Mouse (Mus musculus) heart, postnatal 14 days (tissue): Measurements from ENCODE around the gene Pak4. TPM values are rescaled to one million over a fixed set of nuclear protein-coding genes. Genes with fewer than 3 reads are reported as not detected.

Source experiments
- DNase-seq, 2 experiments: peaks; one replicate each; pipeline ENCODE4 v3.0.0; 2021 to 2022
- intact Hi-C: fragments of 180-260 bp; cut with DNase I; formaldehyde crosslinking; loops from one replicate; pipeline ENCODE4 v1.15.1; 2025
- total RNA-seq, 2 experiments: library from RNA; stranded (reverse); gene quantifications; 2 replicates each; pipeline ENCODE4 v1.2.3; 2021

Pak4 gene
- total RNA-seq, 2 experiments from 2014 or later, result 8.5 to 9.9 TPM

GRCm38 (mm10) chr7:28593206-28594111 lies 4.5 kb downstream of the Pak4 start:
- intact Hi-C loops, result no loop called here
- DNase-seq, result peak; percentile 70 to 73

GRCm38 (mm10) chr7:28591862-28592261 lies 6.1 kb downstream of the Pak4 start:
- intact Hi-C loops, result no loop called here
- no peak for DNase-seq

DNA sequence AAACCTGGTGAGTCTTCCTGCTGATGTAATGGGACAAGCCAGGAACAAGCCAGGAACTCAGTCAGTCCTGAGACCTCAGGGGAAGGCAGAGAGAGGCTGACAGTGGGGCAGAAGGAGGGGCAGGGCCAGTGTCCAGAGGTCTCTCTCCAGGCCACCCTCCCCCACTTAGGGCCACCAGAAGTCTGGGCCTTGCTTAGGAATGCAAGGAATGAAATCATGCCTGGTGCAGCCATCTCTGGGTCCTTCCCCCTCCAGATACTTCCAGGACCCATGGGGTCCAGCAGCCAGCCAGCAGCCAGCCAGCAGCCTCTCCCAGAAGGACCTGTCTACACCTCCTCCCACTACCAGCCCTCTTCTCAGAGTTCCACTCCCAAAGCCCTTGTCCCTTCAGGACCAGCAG lies 10.3 kb downstream of the Pak4 start:
- DNase-seq, result no peak
- intact Hi-C loops, result no loop called here

GRCm38 (mm10) chr7:28586663-28587411 lies 11.1 kb downstream of the Pak4 start:
- intact Hi-C loops, result no loop called here
- peak in 1 of 2 experiments; percentile 52 for DNase-seq

DNA sequence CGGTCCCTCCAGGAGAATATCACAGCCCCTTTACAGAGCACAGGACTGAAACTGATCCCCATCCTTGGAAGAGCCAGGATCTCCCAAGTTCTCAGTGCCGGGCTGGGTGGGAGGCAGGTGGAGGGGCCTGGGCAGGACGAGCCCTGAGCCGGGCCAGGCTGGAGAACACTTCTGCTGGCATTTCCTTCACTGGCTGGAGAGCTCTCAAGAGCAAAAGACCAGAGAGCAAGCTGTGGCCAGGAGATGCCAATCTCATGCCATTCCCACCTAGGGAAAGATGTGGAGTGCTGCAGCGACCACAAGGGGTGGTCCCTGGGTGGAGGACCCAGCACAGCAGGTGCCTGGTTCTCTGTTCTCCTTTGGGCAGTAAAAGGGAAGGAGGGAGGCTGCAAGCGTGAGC lies 13.0 kb downstream of the Pak4 start:
- intact Hi-C loops, result no loop called here
- no peak for DNase-seq

DNA sequence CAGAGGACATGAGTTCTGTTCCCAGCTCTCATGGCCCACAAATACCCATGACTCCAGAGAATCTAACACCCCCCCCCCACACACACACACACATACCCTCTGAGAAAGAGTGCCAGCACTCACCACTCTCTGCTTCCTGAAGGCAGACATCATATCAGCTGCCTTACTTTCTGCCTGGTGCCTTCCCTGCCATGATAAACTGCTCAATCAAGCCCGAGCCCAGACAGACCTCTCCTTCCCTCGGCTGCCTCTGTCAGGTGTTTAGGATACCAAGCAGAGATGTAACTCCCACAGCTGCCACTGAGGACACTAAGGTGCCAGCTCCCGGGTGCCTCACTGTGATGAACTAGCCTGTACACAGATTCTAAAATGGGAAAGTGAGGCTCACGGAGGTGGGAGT lies 13.5 kb downstream of the Pak4 start:
- no peak for DNase-seq
- intact Hi-C loops, result no loop called here

- intact Hi-C loops, result no loop called here
- DNase-seq, result no peak
Measured at GRCm38 (mm10) chr7:28583570-28584344, 14.2 kb downstream of the Pak4 start.

DNA sequence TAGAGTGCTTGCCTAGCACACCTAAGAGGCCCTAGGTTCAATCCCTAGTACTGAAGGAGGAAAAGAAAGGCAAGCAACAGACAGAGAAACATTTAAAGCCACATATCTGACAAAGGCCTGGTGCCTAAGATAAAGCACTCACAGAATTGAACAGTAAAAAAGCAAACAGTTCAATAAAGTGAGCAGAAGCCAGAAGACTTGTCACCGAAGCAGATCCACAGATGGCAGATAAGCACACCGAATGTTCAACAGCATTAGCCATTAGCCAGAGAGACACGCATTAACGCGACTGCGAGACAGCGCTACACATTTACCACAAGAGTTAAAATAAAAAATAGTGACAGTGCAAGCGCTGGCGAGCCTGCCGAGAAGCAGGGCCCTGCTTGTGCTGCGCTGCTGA lies 15.1 kb downstream of the Pak4 start:
- no peak for DNase-seq
- intact Hi-C loops, result no loop called here

DNA sequence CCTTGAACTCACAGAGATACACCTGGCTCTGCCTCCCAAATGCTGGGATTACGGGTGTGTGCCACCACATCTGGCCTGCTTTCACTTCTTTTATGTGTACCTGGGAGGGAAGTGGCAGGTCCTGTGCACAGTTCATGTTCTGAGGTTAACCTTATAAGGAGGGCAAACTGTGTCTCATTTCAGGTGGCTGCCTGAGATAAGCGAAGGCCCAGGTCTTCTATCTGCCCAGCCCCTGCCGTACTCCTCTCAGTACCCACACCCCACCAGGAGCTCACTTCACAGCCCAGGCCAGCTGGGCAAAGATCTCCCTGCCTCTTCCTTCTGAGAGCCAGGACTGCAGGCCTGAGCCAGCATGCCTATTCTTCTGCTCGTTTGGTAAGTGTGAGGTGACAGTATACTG lies 16.3 kb downstream of the Pak4 start:
- DNase-seq, result no peak
- intact Hi-C loops, result no loop called here

DNA sequence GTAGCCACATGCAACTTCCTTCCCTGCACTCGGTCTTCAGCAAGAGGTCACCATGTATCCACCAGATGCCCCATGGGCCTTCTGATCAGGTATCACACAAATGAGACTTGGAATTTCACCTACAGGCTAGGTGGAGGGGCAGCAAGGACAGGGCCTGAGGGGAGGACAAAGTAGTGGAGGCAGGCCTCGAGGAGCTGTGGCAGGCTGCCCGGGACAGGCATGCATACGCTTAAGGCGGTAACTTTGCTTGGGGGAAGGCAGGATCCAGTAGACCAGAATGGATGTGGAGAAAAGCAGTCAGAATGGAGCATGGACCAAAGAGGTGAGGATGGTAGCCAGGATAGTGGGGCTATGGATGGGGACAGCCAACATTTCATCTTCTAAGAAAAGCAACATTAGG lies 18.2 kb downstream of the Pak4 start:
- DNase-seq, result no peak
- intact Hi-C loops, result no loop called here

DNA sequence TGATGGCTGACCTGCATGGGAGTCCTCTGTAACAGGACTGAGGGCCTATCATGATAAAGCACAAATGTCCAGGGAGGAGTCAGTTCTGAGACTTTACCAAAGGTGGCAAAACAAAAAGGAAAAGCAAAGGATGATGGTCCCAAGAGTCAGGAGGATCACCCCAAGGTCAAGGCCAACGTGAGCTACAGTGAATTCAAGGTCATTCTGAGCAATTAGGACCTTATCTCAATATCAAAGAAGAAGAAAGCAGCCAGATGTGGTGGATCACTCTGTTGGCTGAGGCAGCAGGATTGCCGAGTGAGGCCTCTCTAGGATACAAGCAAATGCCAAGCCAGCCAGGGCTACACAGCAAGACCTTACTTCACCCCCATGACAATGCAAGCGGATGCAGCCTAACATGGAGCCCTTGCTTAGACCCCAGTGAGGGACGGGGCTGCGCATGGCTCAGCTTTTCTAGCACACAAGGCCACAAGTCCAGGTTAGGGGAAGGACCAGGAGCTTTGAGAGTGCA lies 19.4 kb downstream of the Pak4 start:
- intact Hi-C loops, result no loop called here

DNA sequence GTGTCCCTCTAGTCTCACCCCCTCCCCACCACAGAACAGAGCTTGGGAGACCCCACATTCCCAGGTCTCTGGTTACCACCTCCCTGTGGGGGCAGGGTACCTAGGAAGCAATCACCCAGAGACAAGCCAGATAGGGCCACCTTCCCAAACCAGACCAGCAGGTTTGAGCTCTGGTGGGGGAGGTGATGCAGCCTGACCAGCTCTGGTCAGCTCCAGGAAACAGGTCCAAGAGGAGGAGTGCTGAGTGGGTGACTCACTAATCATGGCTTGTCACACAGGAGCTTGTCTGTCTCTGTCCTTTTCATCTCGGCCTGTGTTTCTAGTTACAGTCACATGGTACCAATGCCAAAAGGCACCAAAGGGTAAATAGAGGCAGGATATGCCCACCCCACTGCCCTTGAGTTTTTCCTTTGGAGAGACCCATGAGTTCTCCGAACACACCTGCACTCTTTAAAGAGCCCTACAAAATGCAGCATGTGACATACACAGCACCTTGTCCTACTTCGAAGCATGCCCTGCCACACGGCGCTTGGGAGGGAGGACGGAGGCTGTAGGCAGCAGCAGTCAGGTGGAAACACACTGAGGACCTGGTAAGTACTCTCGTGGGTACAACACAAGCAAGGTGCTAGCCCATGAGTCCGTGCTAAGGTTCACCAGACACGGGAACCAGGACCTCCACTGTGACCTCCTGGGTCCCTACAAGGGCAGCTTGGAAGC lies 20.0 kb downstream of the Pak4 start:
- DNase-seq, result no peak
- intact Hi-C loops, result no loop called here

More for the DNA sequence above, 19.4 kb downstream of the Pak4 start:
- no peak for DNase-seq

GRCm38 (mm10) chr7:28576271-28576914 lies 21.6 kb downstream of the Pak4 start:
- DNase-seq, result peak; percentile 65 to 81
- intact Hi-C loops, result no loop called here

DNA sequence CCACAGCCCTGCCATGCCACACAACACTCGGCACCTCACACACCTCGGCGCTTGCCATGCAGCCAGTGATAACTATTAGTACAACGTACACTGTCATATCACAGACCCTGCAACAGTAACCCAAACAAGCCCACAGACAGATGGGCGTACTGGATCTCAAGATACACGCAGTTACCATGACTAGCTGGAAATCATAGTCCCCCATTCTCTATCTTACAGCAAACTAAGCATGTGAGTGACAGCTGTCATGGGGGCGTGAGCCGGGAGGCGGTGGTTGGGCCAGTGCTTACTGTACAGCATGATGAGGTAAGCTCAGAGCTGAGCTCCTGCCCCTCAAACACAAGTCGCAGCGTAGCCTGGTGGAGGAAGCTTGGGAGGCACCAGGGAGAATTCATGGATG lies 22.4 kb downstream of the Pak4 start:
- DNase-seq, result no peak
- intact Hi-C loops, result no loop called here

DNA sequence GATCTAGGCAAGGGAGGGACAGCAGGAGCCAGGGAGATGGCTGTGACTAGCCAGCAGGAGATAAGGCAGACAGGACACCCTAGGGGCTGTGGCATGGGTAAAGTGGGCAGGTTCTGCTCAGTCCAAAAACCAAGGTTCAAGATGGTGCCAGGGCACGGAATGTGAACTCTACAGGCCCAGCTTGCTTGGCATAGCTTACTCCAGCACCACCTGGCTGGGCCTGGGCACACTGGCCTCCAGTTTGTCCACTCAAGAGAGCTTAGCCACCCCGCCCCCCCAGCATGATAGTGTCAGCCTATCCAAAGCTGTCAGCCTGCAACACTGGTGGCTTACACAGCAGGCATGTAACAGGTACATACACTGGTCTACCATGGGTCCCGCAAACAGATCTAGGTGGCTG lies 24.7 kb downstream of the Pak4 start:
- DNase-seq, result no peak
- intact Hi-C loops, result no loop called here

DNA sequence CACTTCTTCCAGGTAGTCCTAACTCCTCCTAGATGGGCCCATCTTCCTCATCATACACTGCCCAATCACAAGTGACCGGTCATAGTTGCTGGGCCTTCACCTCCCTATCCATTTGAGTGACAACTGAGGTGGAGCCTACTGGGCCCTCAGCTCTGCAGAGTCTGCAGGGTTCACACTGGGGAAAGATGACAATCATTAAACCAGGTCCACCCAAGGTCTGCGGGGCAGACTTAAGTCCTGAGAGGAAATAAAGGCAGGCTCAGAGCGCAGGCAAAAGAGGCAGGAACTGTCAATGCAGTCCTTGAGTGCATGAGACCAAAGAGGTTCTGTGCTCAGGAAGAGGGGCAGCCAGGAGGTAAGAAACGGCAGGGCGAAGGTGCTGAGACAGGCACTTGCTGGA lies 25.3 kb downstream of the Pak4 start:
- DNase-seq, result no peak
- intact Hi-C loops, result no loop called here

- intact Hi-C loops, result no loop called here
- peak in 1 of 2 experiments; percentile 42 for DNase-seq
Measured at GRCm38 (mm10) chr7:28570982-28571682, 26.9 kb downstream of the Pak4 start.

- peak; percentile 40 to 42 for DNase-seq
- intact Hi-C loops, result no loop called here
Measured at GRCm38 (mm10) chr7:28570291-28570981, 27.5 kb downstream of the Pak4 start.
